Mouse (Mus musculus): ENCODE measurements around the gene Filip1. TPM values are rescaled to one million over a fixed set of nuclear protein-coding genes. Genes with fewer than 3 reads are reported as not detected.

The Filip1 gene
- polyA plus RNA-seq, 1 experiment from 2014 or later, result 19.8 TPM

GRCm38 (mm10) chr9:79814592-79814991 is 198.1 kb downstream of the Filip1 start:
- 87% methylated on average over 4 of the region's 4 CpGs for WGBS (ENCODE audit: insufficient replicate concordance)
- peaks cover 16% of the 10 kb centered on the region; the same call in 1 of the 2 replicates for H3K36me3 ChIP-seq (ENCODE audit: control insufficient read depth, insufficient read depth, low read length)

GRCm38 (mm10) chr9:79810969-79811902 is 201.4 kb downstream of the Filip1 start:
- Histone ChIP-seq H3K27ac (ENCODE audit: low read depth, low read length) (no peak overlapping the region), H3K9me3 (replicated peaks; ENCODE audit: control insufficient read depth, low read length) (no peaks in the 10 kb centered on the region), H3K27me3 (ENCODE audit: control insufficient read depth, insufficient read depth, low read length) (no peaks in the 10 kb centered on the region), H3K4me1 (ENCODE audit: control insufficient read depth, insufficient read depth, low read length) (no peaks in the 10 kb centered on the region), H3K4me2 (no peak overlapping the region), H3K36me3 (ENCODE audit: control insufficient read depth, insufficient read depth, low read length) (0 out of 2 replicates have a peak, but pooled peaks cover 3% of the 10 kb centered on the region), H3K4me3 (ENCODE audit: low read depth, low read length) (no peak overlapping the region), H3K9ac (ENCODE audit: low read depth, low read length) (no peak overlapping the region)
- 79% methylated on average over 10 of the region's 11 CpGs for WGBS (ENCODE audit: insufficient replicate concordance)
- ATAC-seq (replicated peaks; ENCODE audit: insufficient number of reproducible peaks, low FRiP score, low TSS enrichment), result no peak

More at GRCm38 (mm10) chr9:79814592-79814991, 198.1 kb downstream of the Filip1 start:
- no peaks in the 10 kb centered on the region for H3K27me3 ChIP-seq (ENCODE audit: control insufficient read depth, insufficient read depth, low read length)
- no peaks in the 10 kb centered on the region for H3K4me1 ChIP-seq (ENCODE audit: control insufficient read depth, insufficient read depth, low read length)
- H3K4me2 ChIP-seq, result no peak overlapping the region
- H3K4me3 ChIP-seq (ENCODE audit: low read depth, low read length), result no peak overlapping the region
- H3K27ac ChIP-seq (ENCODE audit: low read depth, low read length), result no peak overlapping the region
- ATAC-seq (replicated peaks; ENCODE audit: insufficient number of reproducible peaks, low FRiP score, low TSS enrichment), result no peak
- H3K9ac ChIP-seq (ENCODE audit: low read depth, low read length), result no peak overlapping the region
- no peaks in the 10 kb centered on the region for H3K9me3 ChIP-seq (replicated peaks; ENCODE audit: control insufficient read depth, low read length)

GRCm38 (mm10) chr9:79810534-79810933 is 202.1 kb downstream of the Filip1 start:
- no peak overlapping the region for H3K27ac ChIP-seq (ENCODE audit: low read depth, low read length)
- 74% methylated on average over 3 of the region's 3 CpGs for WGBS (ENCODE audit: insufficient replicate concordance)

GRCm38 (mm10) chr9:79809411-79809810 is 203.2 kb downstream of the Filip1 start:
- H3K9me3 ChIP-seq (replicated peaks; ENCODE audit: control insufficient read depth, low read length), result no peaks in the 10 kb centered on the region
- H3K4me1 ChIP-seq (ENCODE audit: control insufficient read depth, insufficient read depth, low read length), result no peaks in the 10 kb centered on the region
- WGBS (ENCODE audit: insufficient replicate concordance), result 68% methylated on average over 6 of the region's 6 CpGs
- H3K27ac ChIP-seq (ENCODE audit: low read depth, low read length), result no peak overlapping the region
- H3K4me2 ChIP-seq, result no peak overlapping the region
- no peak for ATAC-seq (replicated peaks; ENCODE audit: insufficient number of reproducible peaks, low FRiP score, low TSS enrichment)
- H3K9ac ChIP-seq (ENCODE audit: low read depth, low read length), result no peak overlapping the region
- H3K27me3 ChIP-seq (ENCODE audit: control insufficient read depth, insufficient read depth, low read length), result no peaks in the 10 kb centered on the region
- H3K36me3 ChIP-seq (ENCODE audit: control insufficient read depth, insufficient read depth, low read length), result 0 out of 2 replicates have a peak, but pooled peaks cover 3% of the 10 kb centered on the region
- no peak overlapping the region for H3K4me3 ChIP-seq (ENCODE audit: low read depth, low read length)

More at GRCm38 (mm10) chr9:79810534-79810933, 202.1 kb downstream of the Filip1 start:
- 0 out of 2 replicates have a peak, but pooled peaks cover 3% of the 10 kb centered on the region for H3K36me3 ChIP-seq (ENCODE audit: control insufficient read depth, insufficient read depth, low read length)
- H3K4me1 ChIP-seq (ENCODE audit: control insufficient read depth, insufficient read depth, low read length), result no peaks in the 10 kb centered on the region
- no peaks in the 10 kb centered on the region for H3K9me3 ChIP-seq (replicated peaks; ENCODE audit: control insufficient read depth, low read length)
- H3K4me3 ChIP-seq (ENCODE audit: low read depth, low read length), result no peak overlapping the region
- ATAC-seq (replicated peaks; ENCODE audit: insufficient number of reproducible peaks, low FRiP score, low TSS enrichment), result no peak
- H3K9ac ChIP-seq (ENCODE audit: low read depth, low read length), result no peak overlapping the region
- no peaks in the 10 kb centered on the region for H3K27me3 ChIP-seq (ENCODE audit: control insufficient read depth, insufficient read depth, low read length)
- no peak overlapping the region for H3K4me2 ChIP-seq

GRCm38 (mm10) chr9:79807178-79807577 is 205.5 kb downstream of the Filip1 start:
- Histone ChIP-seq H3K4me1 (ENCODE audit: control insufficient read depth, insufficient read depth, low read length) (no peaks in the 10 kb centered on the region), H3K4me2 (no peak overlapping the region), H3K9ac (ENCODE audit: low read depth, low read length) (no peak overlapping the region), H3K36me3 (ENCODE audit: control insufficient read depth, insufficient read depth, low read length) (no peaks in the 10 kb centered on the region), H3K27me3 (ENCODE audit: control insufficient read depth, insufficient read depth, low read length) (no peaks in the 10 kb centered on the region), H3K4me3 (ENCODE audit: low read depth, low read length) (no peak overlapping the region), H3K9me3 (replicated peaks; ENCODE audit: control insufficient read depth, low read length) (no peaks in the 10 kb centered on the region), H3K27ac (ENCODE audit: low read depth, low read length) (no peak overlapping the region)
- no peak for ATAC-seq (replicated peaks; ENCODE audit: insufficient number of reproducible peaks, low FRiP score, low TSS enrichment)
- 47% methylated on average over 4 of the region's 4 CpGs for WGBS (ENCODE audit: insufficient replicate concordance)

- WGBS (ENCODE audit: insufficient replicate concordance), result 49% methylated on average over 12 of the region's 12 CpGs
- no peak overlapping the region for H3K9ac ChIP-seq (ENCODE audit: low read depth, low read length)
- H3K27ac ChIP-seq (ENCODE audit: low read depth, low read length), result no peak overlapping the region
- no peaks in the 10 kb centered on the region for H3K9me3 ChIP-seq (replicated peaks; ENCODE audit: control insufficient read depth, low read length)
- H3K4me1 ChIP-seq (ENCODE audit: control insufficient read depth, insufficient read depth, low read length), result no peaks in the 10 kb centered on the region
- no peak for ATAC-seq (replicated peaks; ENCODE audit: insufficient number of reproducible peaks, low FRiP score, low TSS enrichment)
- no peaks in the 10 kb centered on the region for H3K27me3 ChIP-seq (ENCODE audit: control insufficient read depth, insufficient read depth, low read length)
- no peak overlapping the region for H3K4me2 ChIP-seq
- H3K4me3 ChIP-seq (ENCODE audit: low read depth, low read length), result no peak overlapping the region
- no peaks in the 10 kb centered on the region for H3K36me3 ChIP-seq (ENCODE audit: control insufficient read depth, insufficient read depth, low read length)
These were observed 206.2 kb downstream of the Filip1 start for GRCm38 (mm10) chr9:79806317-79807075.

DNA sequence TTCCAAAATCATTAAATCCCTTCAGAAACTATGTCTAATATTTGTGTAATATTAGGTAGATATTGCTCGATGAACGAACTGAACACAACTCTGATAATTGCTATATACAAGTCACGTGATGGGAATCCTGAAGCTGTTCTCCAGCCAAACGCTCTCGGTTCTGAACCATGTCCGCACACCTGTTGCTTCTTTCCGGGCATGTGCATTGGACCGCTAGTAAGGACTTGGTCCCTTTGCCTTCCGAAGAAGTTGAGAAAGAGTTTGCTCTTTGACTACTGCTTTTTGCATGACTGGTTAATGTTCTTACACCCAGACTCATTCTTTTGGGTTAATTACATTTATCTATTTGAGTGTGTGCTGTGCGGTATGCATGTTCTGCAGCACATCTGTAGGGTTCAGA is 207.2 kb downstream of the Filip1 start:
- Histone ChIP-seq H3K36me3 (ENCODE audit: control insufficient read depth, insufficient read depth, low read length) (no peaks in the 10 kb centered on the region), H3K4me2 (no peak overlapping the region), H3K4me1 (ENCODE audit: control insufficient read depth, insufficient read depth, low read length) (no peaks in the 10 kb centered on the region), H3K4me3 (ENCODE audit: low read depth, low read length) (no peak overlapping the region), H3K27me3 (ENCODE audit: control insufficient read depth, insufficient read depth, low read length) (no peaks in the 10 kb centered on the region), H3K9ac (ENCODE audit: low read depth, low read length) (no peak overlapping the region), H3K9me3 (replicated peaks; ENCODE audit: control insufficient read depth, low read length) (no peaks in the 10 kb centered on the region), H3K27ac (ENCODE audit: low read depth, low read length) (no peak overlapping the region)
- 87% methylated on average over 10 of the region's 10 CpGs for WGBS (ENCODE audit: insufficient replicate concordance)
- ATAC-seq (replicated peaks; ENCODE audit: insufficient number of reproducible peaks, low FRiP score, low TSS enrichment), result no peak

DNA sequence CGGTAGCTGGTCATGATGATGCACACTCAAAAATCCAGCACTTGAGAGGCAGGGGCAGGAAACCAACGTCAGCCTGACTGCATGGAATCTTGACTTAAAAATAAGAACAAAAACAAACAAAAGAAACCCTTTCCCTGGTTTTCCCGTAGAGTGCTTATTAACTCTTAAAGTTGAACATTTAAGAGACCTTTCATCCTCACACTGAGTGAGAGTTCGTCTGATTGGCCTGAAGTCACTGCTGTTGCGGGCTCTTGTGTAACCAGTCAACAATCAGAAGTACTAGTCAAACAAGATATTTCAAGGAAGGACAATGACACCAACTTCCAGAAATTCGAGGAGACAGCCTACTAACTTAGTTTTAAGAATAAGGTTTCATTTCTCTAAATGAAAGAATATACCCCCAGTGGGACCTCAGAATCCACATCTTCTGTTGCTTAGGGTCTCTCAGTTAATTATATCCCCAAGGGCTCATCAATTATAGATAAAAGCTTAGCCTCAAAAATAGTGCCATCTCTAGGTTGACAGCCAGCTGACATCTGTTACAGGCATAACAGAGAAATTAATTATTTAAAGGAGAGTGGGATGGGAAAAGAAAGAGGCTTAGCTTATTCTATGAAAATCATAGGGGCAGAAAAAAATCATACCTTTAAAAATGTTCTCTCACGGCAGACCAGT is 216.1 kb downstream of the Filip1 start:
- Histone ChIP-seq H3K36me3 (ENCODE audit: control insufficient read depth, insufficient read depth, low read length) (no peaks in the 10 kb centered on the region), H3K9me3 (replicated peaks; ENCODE audit: control insufficient read depth, low read length) (no peaks in the 10 kb centered on the region), H3K4me3 (ENCODE audit: low read depth, low read length) (no peak overlapping the region), H3K4me1 (ENCODE audit: control insufficient read depth, insufficient read depth, low read length) (peaks cover 2% of the 10 kb centered on the region; the same call in 1 of the 2 replicates), H3K9ac (ENCODE audit: low read depth, low read length) (no peak overlapping the region), H3K4me2 (no peak overlapping the region), H3K27me3 (ENCODE audit: control insufficient read depth, insufficient read depth, low read length) (no peaks in the 10 kb centered on the region), H3K27ac (ENCODE audit: low read depth, low read length) (no peak overlapping the region)
- no peak for ATAC-seq (replicated peaks; ENCODE audit: insufficient number of reproducible peaks, low FRiP score, low TSS enrichment)
- 62% methylated on average over 7 of the region's 7 CpGs for WGBS (ENCODE audit: insufficient replicate concordance)
